Mouse (Mus musculus) neural tube, embryonic 12.5 days (tissue): ENCODE measurements around the gene Plekhd1. TPM values are rescaled to one million over a fixed set of nuclear protein-coding genes. Genes with fewer than 3 reads are reported as not detected.
A peak's percentile ranks its signal among the peaks of the same experiment; 100 is the strongest.

ENCODE experiments used
- ATAC-seq: fragments of 200-750 bp; cut with Nextera tagmentation; 2 replicates; pipeline ENCODE4 v1.8.0; 2017; ENCODE audit warnings: low read depth, mild to moderate bottlenecking, moderate TSS enrichment, moderate library complexity; ENCODE audit not compliant: low FRiP score
- H3K27ac ChIP-seq: fragments of 300-500 bp; sonication (generic); 2 replicates; pipeline ENCODE4 v1.5.1; 2016
- H3K27me3 ChIP-seq: fragments of 300-500 bp; sonication (generic); replicated peaks from 2 replicates; pipeline ENCODE4 v1.6.1; 2016; ENCODE audit warnings: mild to moderate bottlenecking
- H3K36me3 ChIP-seq: fragments of 300-500 bp; sonication (generic); 2 replicates; pipeline ENCODE4 v1.6.1; 2016; ENCODE audit warnings: mild to moderate bottlenecking
- H3K4me1 ChIP-seq: fragments of 300-500 bp; sonication (generic); 2 replicates; pipeline ENCODE4 v1.6.1; 2016
- H3K4me2 ChIP-seq: fragments of 300-500 bp; sonication (generic); replicated peaks from 2 replicates; pipeline ENCODE4 v1.6.1; 2016; ENCODE audit warnings: mild to moderate bottlenecking
- H3K4me3 ChIP-seq: fragments of 300-500 bp; sonication (generic); 2 replicates; pipeline ENCODE4 v1.5.1; 2016
- H3K9ac ChIP-seq: fragments of 300-500 bp; sonication (generic); 2 replicates; pipeline ENCODE4 v1.6.1; 2016; ENCODE audit warnings: mild to moderate bottlenecking
- H3K9me3 ChIP-seq: fragments of 300-500 bp; sonication (generic); 2 replicates; pipeline ENCODE4 v1.6.1; 2016; ENCODE audit warnings: mild to moderate bottlenecking
- WGBS: fragments of 180-500 bp; shearing (Covaris S2); methylation state at CpG from one replicate; pipeline ENCODE4 v1.1.7; 2016; 5-methylcytosine and 5-hydroxymethylcytosine counted together
- polyA plus RNA-seq: library from polyadenylated mRNA; unstranded; fragments of >200 nt; fragmentation: Nextera tagmentation; extraction: Ambion mirVana; gene quantifications from 2 replicates; pipeline ENCODE4 v1.2.1, GENCODE M21; 2016

Gene Plekhd1
- polyA plus RNA-seq, 1 experiment from 2014 or later: 5.6 TPM

DNA sequence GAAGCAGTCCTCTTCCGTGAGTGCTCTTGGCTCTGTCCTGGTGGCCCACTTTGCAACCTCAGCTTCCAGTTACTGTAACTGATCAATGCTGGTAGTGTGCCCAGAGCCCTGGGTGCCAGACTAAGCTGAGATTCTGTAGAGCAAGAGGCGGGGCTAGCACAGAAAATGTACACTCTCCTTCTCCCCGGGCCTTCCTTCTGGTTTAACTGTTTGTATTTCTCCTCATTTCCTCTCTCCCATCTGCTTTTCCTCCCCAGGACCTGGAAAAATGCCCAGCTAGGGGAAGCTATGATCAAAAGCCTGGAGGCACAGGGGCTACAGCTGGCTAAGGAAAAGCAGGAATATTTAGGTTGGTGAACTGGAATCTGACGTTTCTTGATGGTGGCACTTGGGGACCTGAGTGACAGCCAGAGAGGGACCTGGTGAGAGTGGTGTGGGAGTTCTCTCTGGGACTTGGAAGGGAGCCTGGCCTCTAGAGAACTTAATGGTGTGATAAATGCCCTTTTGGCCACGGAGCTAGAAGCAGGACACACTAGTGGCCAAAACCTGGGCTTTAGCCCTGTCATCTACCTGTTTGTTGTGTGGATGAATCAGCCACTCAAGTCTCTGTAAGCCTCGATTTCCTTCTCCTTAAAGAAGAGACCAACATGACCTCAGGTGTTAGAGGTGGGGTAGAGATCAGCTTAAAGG, 14.7 kb downstream of the Plekhd1 start:
- H3K4me3 ChIP-seq: no peak overlapping the region
- H3K27ac ChIP-seq: no peak overlapping the region
- WGBS: 60% methylated on average over 6 of the region's 6 CpGs
- no peaks in the 10 kb centered on the region for H3K27me3 ChIP-seq
- H3K4me2 ChIP-seq: no peak overlapping the region
- H3K9ac ChIP-seq: no peak overlapping the region
- no peaks in the 10 kb centered on the region for H3K36me3 ChIP-seq
- H3K9me3 ChIP-seq: no peaks in the 10 kb centered on the region
- H3K4me1 ChIP-seq: no peaks in the 10 kb centered on the region
- ATAC-seq: no peak

GRCm38 (mm10) chr12:80715915-80716314, 23.5 kb downstream of the Plekhd1 start:
- no peaks in the 10 kb centered on the region for H3K27me3 ChIP-seq
- 84% methylated on average over 6 of the region's 6 CpGs for WGBS
- H3K4me3 ChIP-seq: no peak overlapping the region
- H3K9me3 ChIP-seq: no peaks in the 10 kb centered on the region
- no peaks in the 10 kb centered on the region for H3K36me3 ChIP-seq
- H3K9ac ChIP-seq: no peak overlapping the region
- no peaks in the 10 kb centered on the region for H3K4me1 ChIP-seq
- ATAC-seq: no peak
- H3K27ac ChIP-seq: no peak overlapping the region
- H3K4me2 ChIP-seq: no peak overlapping the region

DNA sequence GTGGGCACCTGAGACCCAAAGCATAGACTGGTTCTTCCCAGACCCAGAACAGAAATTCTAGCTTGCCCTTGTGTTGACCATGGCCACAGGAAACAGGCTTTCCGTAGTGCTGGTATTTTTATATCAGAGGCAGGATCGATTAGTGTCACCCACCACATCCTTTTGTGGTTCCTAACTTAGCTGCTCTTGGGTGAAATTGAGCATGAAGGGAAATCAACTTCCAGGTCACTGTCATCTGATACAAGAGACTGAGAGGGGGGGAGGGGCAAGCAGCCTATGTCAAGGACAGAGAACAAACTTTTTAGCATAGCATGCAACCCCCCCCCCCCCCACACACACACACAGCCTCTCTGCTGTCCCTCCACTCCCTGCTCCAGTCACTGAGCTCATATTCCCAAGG, 26.8 kb downstream of the Plekhd1 start:
- H3K27ac ChIP-seq: no peak overlapping the region
- no peaks in the 10 kb centered on the region for H3K27me3 ChIP-seq
- no peak overlapping the region for H3K4me3 ChIP-seq
- no peak for ATAC-seq
- no peaks in the 10 kb centered on the region for H3K4me1 ChIP-seq
- H3K9me3 ChIP-seq: no peaks in the 10 kb centered on the region
- H3K4me2 ChIP-seq: no peak overlapping the region
- WGBS: 71% methylated on average over 2 of the region's 2 CpGs
- no peak overlapping the region for H3K9ac ChIP-seq
- H3K36me3 ChIP-seq: no peaks in the 10 kb centered on the region

- H3K4me3 ChIP-seq: no peak overlapping the region
- no peaks in the 10 kb centered on the region for H3K36me3 ChIP-seq
- H3K27ac ChIP-seq: no peak overlapping the region
- no peaks in the 10 kb centered on the region for H3K27me3 ChIP-seq
- no peak overlapping the region for H3K9ac ChIP-seq
- H3K9me3 ChIP-seq: no peaks in the 10 kb centered on the region
- H3K4me2 ChIP-seq: no peak overlapping the region
- H3K4me1 ChIP-seq: no peaks in the 10 kb centered on the region
- ATAC-seq: no peak
- 64% methylated on average over 12 of the region's 12 CpGs for WGBS
Measured at GRCm38 (mm10) chr12:80720507-80720906, 28.1 kb downstream of the Plekhd1 start.

DNA sequence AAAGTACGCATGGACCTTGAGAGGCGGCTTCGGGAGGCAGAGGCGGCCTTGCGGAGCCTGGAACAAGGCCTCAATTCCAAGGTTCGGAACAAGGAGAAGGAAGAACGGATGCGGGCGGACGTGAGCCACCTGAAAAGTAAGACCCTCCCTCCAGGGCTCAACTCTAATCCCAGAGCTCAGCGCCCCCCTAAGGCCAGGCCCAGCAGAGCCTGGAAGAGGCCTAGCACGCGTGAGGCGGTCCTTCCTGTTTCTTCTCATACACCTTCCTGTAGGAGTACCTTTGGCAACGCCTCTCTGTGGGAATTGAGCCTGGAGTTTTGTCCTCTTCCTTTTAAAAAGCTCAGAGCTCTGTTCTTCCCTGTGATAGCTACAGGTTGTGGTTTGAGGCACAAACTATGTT, 29.1 kb downstream of the Plekhd1 start:
- no peak for ATAC-seq
- Histone ChIP-seq H3K9me3 (no peaks in the 10 kb centered on the region), H3K36me3 (no peaks in the 10 kb centered on the region), H3K27me3 (no peaks in the 10 kb centered on the region), H3K4me2 (no peak overlapping the region), H3K27ac (no peak overlapping the region), H3K9ac (no peak overlapping the region), H3K4me3 (no peak overlapping the region), H3K4me1 (no peaks in the 10 kb centered on the region)
- WGBS: 85% methylated on average over 15 of the region's 15 CpGs

DNA sequence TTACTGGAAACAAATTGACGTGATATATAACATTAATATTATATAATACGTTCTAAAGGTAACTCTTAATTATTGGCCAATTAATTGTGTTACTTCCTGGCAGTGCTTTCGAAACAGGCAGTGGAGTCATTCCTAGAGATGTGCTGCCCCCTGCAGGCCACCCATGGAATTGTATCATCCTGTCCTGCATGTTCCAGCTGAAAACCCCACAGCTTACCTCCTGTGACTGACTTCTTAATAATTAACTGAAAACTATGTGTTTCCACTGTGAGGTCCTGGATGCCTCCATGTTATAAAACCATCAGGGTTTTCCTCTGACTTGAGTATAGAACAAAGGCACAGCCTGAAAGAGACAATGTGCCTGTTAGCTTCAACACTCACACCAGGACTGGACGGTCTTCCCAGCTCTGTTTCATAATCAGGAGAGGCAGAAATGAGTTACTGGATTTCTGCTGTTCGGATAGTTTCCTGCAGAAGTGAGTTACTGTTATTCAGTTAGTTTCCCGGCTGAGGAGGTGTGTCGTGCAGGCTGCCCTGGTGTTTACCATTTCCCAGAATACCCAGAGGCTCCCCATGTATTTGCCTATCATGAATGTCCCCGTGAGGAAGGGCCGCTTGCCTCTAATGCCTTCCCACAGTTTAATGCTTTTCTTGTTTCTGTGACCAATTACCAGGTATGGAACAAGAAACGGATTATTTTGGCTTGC, 32.6 kb downstream of the Plekhd1 start:
- no peak overlapping the region for H3K4me3 ChIP-seq
- no peak overlapping the region for H3K27ac ChIP-seq
- no peaks in the 10 kb centered on the region for H3K9me3 ChIP-seq
- ATAC-seq: no peak
- no peak overlapping the region for H3K9ac ChIP-seq
- no peaks in the 10 kb centered on the region for H3K27me3 ChIP-seq
- 27% methylated on average over 10 of the region's 10 CpGs for WGBS
- H3K36me3 ChIP-seq: no peaks in the 10 kb centered on the region
- no peak overlapping the region for H3K4me2 ChIP-seq
- H3K4me1 ChIP-seq: no peaks in the 10 kb centered on the region

DNA sequence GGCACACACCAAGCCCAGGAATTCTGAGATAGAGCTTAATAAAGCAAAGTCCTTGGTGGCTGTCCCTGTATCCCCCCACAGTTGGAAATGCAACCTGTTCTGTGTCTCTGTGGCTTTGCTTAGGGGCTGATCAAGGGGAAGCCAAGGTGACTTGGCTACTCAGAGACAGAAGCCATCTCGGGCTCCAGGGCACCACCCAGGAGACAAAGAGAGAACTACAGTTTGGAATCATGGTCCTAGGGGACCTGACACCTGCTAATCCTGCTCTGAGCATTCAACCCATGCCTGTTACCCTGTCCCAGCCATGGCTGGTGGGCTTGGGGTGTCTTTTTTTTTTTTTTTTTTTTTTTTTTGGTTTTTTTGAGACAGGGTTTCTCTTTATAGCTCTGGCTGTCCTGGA, 35.8 kb downstream of the Plekhd1 start:
- ATAC-seq: no peak
- Histone ChIP-seq H3K36me3 (no peaks in the 10 kb centered on the region), H3K27me3 (no peaks in the 10 kb centered on the region), H3K27ac (no peak overlapping the region), H3K4me2 (no peak overlapping the region), H3K4me1 (no peaks in the 10 kb centered on the region), H3K9ac (no peak overlapping the region), H3K9me3 (no peaks in the 10 kb centered on the region), H3K4me3 (no peak overlapping the region)
- 29% methylated on average over 1 of the region's 1 CpGs for whole genome bisulfite sequencing

DNA sequence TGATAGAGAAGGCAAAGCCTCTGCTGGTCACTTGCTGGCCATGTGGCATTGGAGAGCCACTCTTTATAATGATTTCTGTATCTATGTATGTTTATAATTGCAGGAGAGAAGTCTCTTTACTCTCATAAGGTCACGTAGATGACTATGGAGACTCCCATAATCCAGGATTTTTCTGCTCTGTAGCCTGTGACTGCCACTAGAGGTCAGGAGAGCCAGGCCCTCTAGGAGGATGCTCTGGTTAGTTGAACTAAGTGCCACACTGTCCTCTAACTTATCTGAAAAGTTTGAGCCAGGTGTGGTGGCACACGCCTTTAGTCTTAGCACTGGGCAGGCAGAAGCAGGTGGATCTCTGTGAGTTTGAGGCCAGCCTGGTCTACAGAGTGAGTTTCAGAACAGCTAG, 36.4 kb downstream of the Plekhd1 start:
- Histone ChIP-seq H3K4me2 (no peak overlapping the region), H3K4me3 (no peak overlapping the region), H3K9ac (no peak overlapping the region), H3K27me3 (no peaks in the 10 kb centered on the region), H3K4me1 (no peaks in the 10 kb centered on the region), H3K9me3 (no peaks in the 10 kb centered on the region), H3K27ac (no peak overlapping the region), H3K36me3 (no peaks in the 10 kb centered on the region)
- WGBS: 57% methylated on average over 2 of the region's 2 CpGs
- ATAC-seq: no peak

GRCm38 (mm10) chr12:80729758-80730530, 37.6 kb downstream of the Plekhd1 start:
- Histone ChIP-seq H3K36me3 (no peaks in the 10 kb centered on the region), H3K4me3 (no peak overlapping the region), H3K9me3 (no peaks in the 10 kb centered on the region), H3K27ac (no peak overlapping the region), H3K9ac (no peak overlapping the region), H3K4me1 (0 out of 2 replicates have a peak, but pooled peaks cover 3% of the 10 kb centered on the region), H3K4me2 (no peak overlapping the region), H3K27me3 (no peaks in the 10 kb centered on the region)
- 86% methylated on average over 12 of the region's 12 CpGs for WGBS
- no peak for ATAC-seq

- H3K4me3 ChIP-seq: no peak overlapping the region
- no peaks in the 10 kb centered on the region for H3K9me3 ChIP-seq
- no peak overlapping the region for H3K9ac ChIP-seq
- H3K36me3 ChIP-seq: no peaks in the 10 kb centered on the region
- 0 out of 2 replicates have a peak, but pooled peaks cover 4% of the 10 kb centered on the region for H3K4me1 ChIP-seq
- ATAC-seq: peak; percentile 84
- 7% methylated on average over 9 of the region's 9 CpGs for WGBS
- H3K27me3 ChIP-seq: no peaks in the 10 kb centered on the region
- H3K4me2 ChIP-seq: peak overlapping the region; percentile 10
- H3K27ac ChIP-seq: no peak overlapping the region
Measured at GRCm38 (mm10) chr12:80730567-80730966, 38.2 kb downstream of the Plekhd1 start.

- Histone ChIP-seq H3K4me3 (no peak overlapping the region), H3K9me3 (no peaks in the 10 kb centered on the region), H3K27me3 (no peaks in the 10 kb centered on the region), H3K9ac (no peak overlapping the region), H3K4me2 (no peak overlapping the region), H3K36me3 (no peaks in the 10 kb centered on the region), H3K4me1 (peaks cover 22% of the 10 kb centered on the region), H3K27ac (no peak overlapping the region)
- ATAC-seq: no peak
- WGBS: 50% methylated on average over 13 of the region's 13 CpGs
Measured at GRCm38 (mm10) chr12:80734526-80735470, 42.4 kb downstream of the Plekhd1 start.
